Comparison of ENCODE assay signal across 16 mouse cellular contexts in genomic region chr8:103199696-103200615, GRCm38 (mm10).
A peak's percentile ranks its signal among the peaks of the same experiment; 100 is the strongest.
DNase-seq lines count a peak whose midpoint lies in the region; ATAC-seq and TF ChIP-seq lines count a peak whose summit lies in the region.
"Had no signal": no experiment of that assay in that cellular context is flagged by ENCODE, and none has a peak within 500 bp of the region (broad histone marks: within the 10 kb centered on the region; RNA-seq: fewer than 3 reads in every experiment).

No protein-coding gene starts in this region.

- no peak overlapping the region for H3K9ac ChIP-seq in kidney, embryonic 14.5 days (ENCODE audit: low read depth, low read length)
- H3K9ac ChIP-seq in intestine, embryonic 16.5 days (ENCODE audit: low read depth, low read length): no peak overlapping the region
- H3K9ac ChIP-seq: hindbrain, embryonic 15.5 days; liver, postnatal 0 days; neural tube, embryonic 12.5 days had no signal

- H3K27ac ChIP-seq in kidney, embryonic 14.5 days (ENCODE audit: low read depth, low read length): no peak overlapping the region
- H3K27ac ChIP-seq in intestine, embryonic 16.5 days (ENCODE audit: low read length): no peak overlapping the region
- no peak overlapping the region for H3K27ac ChIP-seq in layer of hippocampus, adult 2 months
- H3K27ac ChIP-seq: hindbrain, embryonic 15.5 days; neural tube, embryonic 12.5 days had no signal

- peak; percentile 57 for ATAC-seq in kidney, embryonic 14.5 days (ENCODE audit: low FRiP score, low TSS enrichment)
- ATAC-seq in intestine, embryonic 16.5 days: peak; percentile 56
- no peak for ATAC-seq in cerebellum, adult (ENCODE audit: insufficient number of reproducible peaks, low FRiP score, low TSS enrichment)
- ATAC-seq: forebrain, embryonic 16.5 days; liver, postnatal 0 days; Patski had no signal

- H3K4me2 ChIP-seq in kidney, embryonic 14.5 days (replicated peaks; ENCODE audit: low read depth, low read length): no peak overlapping the region
- H3K4me2 ChIP-seq in intestine, embryonic 16.5 days (ENCODE audit: low read depth, low read length): no peak overlapping the region
- H3K4me2 ChIP-seq: hindbrain, embryonic 15.5 days; neural tube, embryonic 12.5 days had no signal

- no peak overlapping the region for H3K4me3 ChIP-seq in kidney, embryonic 14.5 days (ENCODE audit: low read length)
- H3K4me3 ChIP-seq in intestine, embryonic 16.5 days (ENCODE audit: low read length): no peak overlapping the region
- no peak overlapping the region for H3K4me3 ChIP-seq in layer of hippocampus, adult 2 months
- H3K4me3 ChIP-seq: hindbrain, embryonic 15.5 days; neural tube, embryonic 12.5 days had no signal

- DNase-seq in kidney, adult 18-20 months: no peak
- peak; percentile 68 for DNase-seq in NIH3T3 (ENCODE audit: low read depth)
- DNase-seq in embryo, embryonic 11 days: peak; percentile 39
- no peak for DNase-seq in right cerebral cortex, postnatal 10 days (ENCODE audit: low spot score in 2 of 2)
- no peak for DNase-seq in layer of hippocampus, adult 2 months (ENCODE audit: low spot score in 2 of 2)
- DNase-seq: adrenal gland, postnatal 14 days; liver, postnatal 0 days; midbrain, embryonic 14.5 days; thymus, adult 18-20 months had no signal

- no peaks in the 10 kb centered on the region for H3K27me3 ChIP-seq in kidney, embryonic 14.5 days (ENCODE audit: control insufficient read depth, insufficient read depth, low read length)
- no peaks in the 10 kb centered on the region for H3K27me3 ChIP-seq in intestine, embryonic 16.5 days (replicated peaks; ENCODE audit: control insufficient read depth, insufficient read depth, low read length)
- H3K27me3 ChIP-seq: hindbrain, embryonic 15.5 days; neural tube, embryonic 12.5 days; Patski had no signal

- H3K4me1 ChIP-seq in kidney, embryonic 14.5 days (ENCODE audit: control insufficient read depth, insufficient read depth, low read length): no peaks in the 10 kb centered on the region
- H3K4me1 ChIP-seq in intestine, embryonic 16.5 days (ENCODE audit: control insufficient read depth, insufficient read depth, low read length): 0 out of 2 replicates have a peak, but pooled peaks cover 2% of the 10 kb centered on the region
- H3K4me1 ChIP-seq: hindbrain, embryonic 15.5 days; neural tube, embryonic 12.5 days had no signal

- no peaks in the 10 kb centered on the region for H3K36me3 ChIP-seq in kidney, embryonic 14.5 days (ENCODE audit: control insufficient read depth, insufficient read depth, low read length)
- H3K36me3 ChIP-seq in intestine, embryonic 16.5 days (ENCODE audit: control insufficient read depth, insufficient read depth, low read length): no peaks in the 10 kb centered on the region
- H3K36me3 ChIP-seq: hindbrain, embryonic 15.5 days; neural tube, embryonic 12.5 days had no signal

- no peaks in the 10 kb centered on the region for H3K9me3 ChIP-seq in kidney, embryonic 14.5 days (ENCODE audit: control insufficient read depth, low read length)
- no peaks in the 10 kb centered on the region for H3K9me3 ChIP-seq in intestine, embryonic 16.5 days (ENCODE audit: control insufficient read depth, low read length)
- H3K9me3 ChIP-seq: hindbrain, embryonic 15.5 days; neural tube, embryonic 12.5 days had no signal

- WGBS in kidney, embryonic 14.5 days: 58% methylated on average over 11 of the region's 11 CpGs
- WGBS in intestine, embryonic 16.5 days: 57% methylated on average over 11 of the region's 11 CpGs

- TF ChIP-seq CTCF in layer of hippocampus, adult 2 months (conservative IDR thresholded peaks at IDR 0.05): no peak

Comparison
In these comparisons a context has a peak if more than half of its experiments do, and no peak if none do; other contexts are left out.
1. DNase-seq: peak in NIH3T3 (single experiment) and embryo, embryonic 11 days (single experiment); none in kidney, adult 18-20 months (single experiment), right cerebral cortex, postnatal 10 days (0 of 2) and layer of hippocampus, adult 2 months (0 of 2).